Mouse (Mus musculus): ENCODE measurements around the gene Bola2. TPM values are rescaled to one million over a fixed set of nuclear protein-coding genes. Genes with fewer than 3 reads are reported as not detected.

The Bola2 gene
- total and polyA plus RNA-seq, 3 experiments, result 163 to 436 TPM; not detected in 1

DNA sequence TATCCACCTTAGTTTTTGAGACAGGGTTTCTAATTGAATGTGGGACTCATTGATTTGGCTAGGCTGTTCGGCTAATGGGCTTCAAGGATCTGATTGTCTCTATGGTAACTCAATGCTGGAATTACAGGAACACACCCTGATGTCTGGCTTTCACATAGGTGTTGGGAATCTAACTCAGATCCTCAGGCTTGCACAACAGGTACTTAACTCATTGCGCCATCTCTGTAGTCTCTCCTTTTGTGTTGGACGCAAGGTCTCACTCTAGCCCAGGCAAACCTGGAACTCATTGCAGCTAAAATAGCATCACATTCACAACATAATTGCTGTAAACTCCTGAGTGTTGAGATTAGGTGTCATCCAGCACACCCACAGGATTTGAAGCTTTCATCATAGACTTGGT is 25.0 kb upstream of the Bola2 start:
- Histone ChIP-seq H3K36me3 (ENCODE audit: control insufficient read depth in 1 of 2, insufficient read depth in 2 of 2, low read length in 2 of 2) (peaks cover 0 to 8% of the 10 kb centered on the region in 2 experiments; a peak in 2 of 4 replicates), H3K79me2 (ENCODE audit: control insufficient read depth, insufficient read depth, low read length, poor library complexity) (no peaks in the 10 kb centered on the region), H3K27ac (ENCODE audit: control insufficient read depth, low read depth, low read length) (no peak overlapping the region), H3K4me1 (ENCODE audit: control insufficient read depth in 1 of 2, insufficient read depth in 2 of 2, low read length in 2 of 2) (no peaks in the 10 kb centered on the region), H3K9me3 (replicated peaks; ENCODE audit: insufficient read depth, low read length) (no peaks in the 10 kb centered on the region), H3K9ac (ENCODE audit: control insufficient read depth, low read depth, low read length, poor library complexity, severe bottlenecking) (no peak overlapping the region), H3K4me3 (ENCODE audit: control insufficient read depth in 1 of 2, insufficient read depth in 1 of 2, low read depth in 2 of 2, low read length in 2 of 2) (no peak overlapping the region), H3K27me3 (ENCODE audit: control insufficient read depth in 1 of 2, insufficient read depth in 2 of 2, low read length in 2 of 2) (no peaks in the 10 kb centered on the region)
- TF ChIP-seq MAZ (IDR thresholded peaks at IDR 0.05; ENCODE audit: low read depth, low read length) (no peak), CTCF (IDR thresholded peaks at IDR 0.05 in 2 of 3, conservative IDR thresholded peaks at IDR 0.05 in 1 of 3; ENCODE audit: control insufficient read depth in 1 of 3, insufficient read depth in 1 of 3, low read depth in 2 of 3, low read length in 3 of 3, poor library complexity in 1 of 3, severe bottlenecking in 1 of 3) (no peak), MYB (IDR thresholded peaks at IDR 0.05; ENCODE audit: low read depth, low read length) (no peak), GATA1 (IDR thresholded peaks at IDR 0.05; ENCODE audit: low read depth, low read length) (no peak), NELFE (IDR thresholded peaks at IDR 0.05; ENCODE audit: low read depth, low read length) (no peak), RCOR1 (IDR thresholded peaks at IDR 0.05; ENCODE audit: low read depth, low read length) (no peak), ZC3H11A (IDR thresholded peaks at IDR 0.05; ENCODE audit: low read depth, low read length) (no peak), JUND (IDR thresholded peaks at IDR 0.05; ENCODE audit: low read depth, low read length) (no peak), GABPA (IDR thresholded peaks at IDR 0.05; ENCODE audit: low read depth, low read length) (no peak), POLR2AphosphoS2 (IDR thresholded peaks at IDR 0.05; ENCODE audit: low read length) (no peak), BHLHE40 (IDR thresholded peaks at IDR 0.05; ENCODE audit: borderline replicate concordance, low read depth, low read length) (no peak)
- DNase-seq (ENCODE audit: low read depth, low spot score), result no peak

DNA sequence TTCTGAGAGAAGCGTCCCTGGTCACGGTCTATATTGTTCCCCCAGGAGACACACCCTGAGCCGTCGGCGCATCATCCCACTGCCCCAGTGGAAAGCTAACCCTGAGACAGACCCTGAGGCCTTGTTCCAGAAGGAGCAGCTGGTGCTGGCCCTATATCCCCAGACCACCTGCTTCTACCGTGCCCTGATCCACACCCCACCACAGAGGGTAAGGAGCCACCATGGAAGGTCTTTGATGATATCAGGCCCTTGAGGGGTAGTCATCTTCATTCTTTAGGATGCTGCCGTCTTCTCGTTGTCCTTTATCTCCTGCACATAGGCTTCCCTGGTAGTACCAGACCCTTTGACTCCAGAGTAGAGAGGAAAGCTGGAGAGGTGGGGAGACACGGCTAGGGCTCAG is 23.1 kb upstream of the Bola2 start:
- H3K4me3 ChIP-seq (ENCODE audit: control insufficient read depth in 1 of 2, insufficient read depth in 1 of 2, low read depth in 2 of 2, low read length in 2 of 2), result no peak overlapping the region
- H3K27me3 ChIP-seq (ENCODE audit: control insufficient read depth in 1 of 2, insufficient read depth in 2 of 2, low read length in 2 of 2), result no peaks in the 10 kb centered on the region
- H3K9ac ChIP-seq (ENCODE audit: control insufficient read depth, low read depth, low read length, poor library complexity, severe bottlenecking), result no peak overlapping the region
- H3K4me1 ChIP-seq (ENCODE audit: control insufficient read depth in 1 of 2, insufficient read depth in 2 of 2, low read length in 2 of 2), result no peaks in the 10 kb centered on the region
- DNase-seq (ENCODE audit: low read depth, low spot score), result no peak
- H3K79me2 ChIP-seq (ENCODE audit: control insufficient read depth, insufficient read depth, low read length, poor library complexity), result no peaks in the 10 kb centered on the region
- H3K36me3 ChIP-seq (ENCODE audit: control insufficient read depth in 1 of 2, insufficient read depth in 2 of 2, low read length in 2 of 2), result peaks cover 0 to 5% of the 10 kb centered on the region in 2 experiments; a peak in 2 of 4 replicates
- no peaks in the 10 kb centered on the region for H3K9me3 ChIP-seq (replicated peaks; ENCODE audit: insufficient read depth, low read length)
- TF ChIP-seq SIN3A (IDR thresholded peaks at IDR 0.05; ENCODE audit: low read length), result no peak
- TF ChIP-seq POLR2A (IDR thresholded peaks at IDR 0.05; ENCODE audit: control insufficient read depth in 1 of 2, insufficient read depth in 1 of 2, low read depth in 1 of 2, low read length in 2 of 2, poor library complexity in 1 of 2), result no peak
- TF ChIP-seq SMC3 (IDR thresholded peaks at IDR 0.05; ENCODE audit: low read depth, low read length), result no peak
- TF ChIP-seq NRF1 (IDR thresholded peaks at IDR 0.05; ENCODE audit: insufficient read depth, low read depth, low read length, poor library complexity, severe bottlenecking), result no peak
- no peak for TF ChIP-seq MXI1 (IDR thresholded peaks at IDR 0.05; ENCODE audit: low read depth, low read length)
- TF ChIP-seq TCF12 (IDR thresholded peaks at IDR 0.05; ENCODE audit: low read depth, low read length), result no peak
- TF ChIP-seq MEF2A (IDR thresholded peaks at IDR 0.05; ENCODE audit: extremely low read depth, insufficient replicate concordance, low read depth, low read length, poor library complexity, severe bottlenecking), result no peak
- TF ChIP-seq RAD21 (IDR thresholded peaks at IDR 0.05; ENCODE audit: low read depth, low read length), result no peak
- no peak for TF ChIP-seq TAL1 (IDR thresholded peaks at IDR 0.05; ENCODE audit: low read length)
- no peak for TF ChIP-seq ZC3H11A (IDR thresholded peaks at IDR 0.05; ENCODE audit: low read depth, low read length)
- TF ChIP-seq ZMIZ1 (IDR thresholded peaks at IDR 0.05; ENCODE audit: low read depth, low read length), result no peak
- TF ChIP-seq EP300 (IDR thresholded peaks at IDR 0.05; ENCODE audit: low read depth in 1 of 2, low read length in 2 of 2), result no peak
- TF ChIP-seq ZKSCAN1 (IDR thresholded peaks at IDR 0.05; ENCODE audit: low read depth, low read length), result no peak
- TF ChIP-seq ZNF384 (IDR thresholded peaks at IDR 0.05; ENCODE audit: low read depth, low read length), result no peak
- no peak for TF ChIP-seq TBP (IDR thresholded peaks at IDR 0.05; ENCODE audit: low read depth, low read length)
- TF ChIP-seq CTCF (IDR thresholded peaks at IDR 0.05 in 2 of 3, conservative IDR thresholded peaks at IDR 0.05 in 1 of 3; ENCODE audit: control insufficient read depth in 1 of 3, insufficient read depth in 1 of 3, low read depth in 2 of 3, low read length in 3 of 3, poor library complexity in 1 of 3, severe bottlenecking in 1 of 3), result no peak
- H3K27ac ChIP-seq (ENCODE audit: control insufficient read depth, low read depth, low read length), result no peak overlapping the region

All from MEL (cell line).